Mouse (Mus musculus) limb, embryonic 14.5 days (tissue): ENCODE results near the gene Zbed4. TPM values are rescaled to one million over a fixed set of nuclear protein-coding genes. Genes with fewer than 3 reads are reported as not detected.

Experiments
- ATAC-seq: fragments of 200-750 bp; cut with Nextera tagmentation; 2 replicates; pipeline ENCODE4 v1.8.0; 2017; ENCODE audit warnings: low read depth, moderate number of reproducible peaks, moderate TSS enrichment; ENCODE audit not compliant: low FRiP score
- DNase-seq: peaks from one replicate; pipeline ENCODE4 v3.0.0-alpha.2; 2015; ENCODE audit warnings: low spot score
- H3K27ac ChIP-seq: fragments of 300-500 bp; sonication (generic); replicated peaks from 2 replicates; pipeline ENCODE4 v1.5.1; 2014; ENCODE audit warnings: low read depth, mild to moderate bottlenecking, low read length, moderate library complexity, mixed read lengths
- H3K27me3 ChIP-seq: fragments of 300-500 bp; sonication (generic); 2 replicates; pipeline ENCODE4 v1.6.1; 2014; ENCODE audit warnings: low read length, mixed read lengths; ENCODE audit not compliant: control insufficient read depth, insufficient read depth
- H3K36me3 ChIP-seq: fragments of 300-500 bp; sonication (generic); 2 replicates; pipeline ENCODE4 v1.6.1; 2014; ENCODE audit warnings: mild to moderate bottlenecking, low read length, moderate library complexity, mixed read lengths; ENCODE audit not compliant: control insufficient read depth, insufficient read depth
- H3K4me1 ChIP-seq: fragments of 300-500 bp; sonication (generic); 2 replicates; pipeline ENCODE4 v1.6.1; 2014; ENCODE audit warnings: antibody characterized with exemption, low read length, mixed read lengths; ENCODE audit not compliant: control insufficient read depth, insufficient read depth
- H3K4me2 ChIP-seq: fragments of 300-500 bp; sonication (generic); replicated peaks from 2 replicates; pipeline ENCODE4 v1.6.1; 2014; ENCODE audit warnings: low read depth, mild to moderate bottlenecking, low read length, moderate library complexity; ENCODE audit not compliant: severe bottlenecking
- H3K4me3 ChIP-seq: fragments of 300-500 bp; sonication (generic); replicated peaks from 2 replicates; pipeline ENCODE4 v1.5.1; 2014; ENCODE audit warnings: low read length
- H3K9ac ChIP-seq: fragments of 300-500 bp; sonication (generic); 2 replicates; pipeline ENCODE4 v1.6.1; 2014; ENCODE audit warnings: mild to moderate bottlenecking, low read depth, low read length, moderate library complexity; ENCODE audit not compliant: severe bottlenecking
- H3K9me3 ChIP-seq: fragments of 300-500 bp; sonication (generic); 2 replicates; pipeline ENCODE4 v1.6.1; 2016; ENCODE audit warnings: low read length; ENCODE audit not compliant: control insufficient read depth
- POLR2A ChIP-seq: fragments of 200-500 bp; IDR thresholded peaks from 2 replicates; pipeline ENCODE4 v1.8.0; 2012; ENCODE audit warnings: inconsistent platforms, mild to moderate bottlenecking, moderate library complexity, borderline replicate concordance; ENCODE audit not compliant: insufficient read depth, insufficient read length; ENCODE audit errors: extremely low read depth
- WGBS: fragments of 180-500 bp; shearing (Covaris S2); extraction: QIAGEN DNeasy Blood & Tissue Kit; methylation state at CpG from one replicate; pipeline ENCODE4 v1.1.7; 2014; 5-methylcytosine and 5-hydroxymethylcytosine counted together
- polyA plus RNA-seq, 2 experiments: library from polyadenylated mRNA; depleted of rRNA in 1 of 2; stranded (reverse) in 1 of 2; unstranded in 1 of 2; fragments of >200 nt; fragmentation: Nextera tagmentation in 1 of 2; extraction: Ambion mirVana in 1 of 2; gene quantifications; 2 replicates each; pipeline versions ENCODE4 v1.2.1 to v1.2.3; 2012 to 2014

The Zbed4 gene
- polyA plus RNA-seq, 2 experiments: 12.4 to 14.9 TPM

DNA sequence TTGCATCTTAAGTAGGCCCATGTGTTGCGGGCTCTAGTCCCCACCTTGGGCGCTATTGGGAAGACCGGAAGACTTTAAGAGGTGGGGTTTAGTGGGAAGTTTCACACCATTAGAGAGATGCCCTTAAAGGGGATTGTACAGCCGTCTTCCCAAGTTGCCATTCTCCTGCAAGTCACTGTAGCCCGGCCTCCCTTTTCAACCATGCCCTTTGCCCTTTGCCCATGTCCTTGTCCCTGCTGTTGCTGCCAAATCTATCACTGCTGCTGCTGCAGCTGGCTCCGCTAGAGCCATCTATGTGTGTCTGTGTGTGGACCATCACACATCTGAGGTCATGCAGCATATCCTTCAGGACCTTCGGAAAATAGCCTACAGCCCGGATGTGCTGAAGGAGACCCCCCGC lies 81.1 kb downstream of the Zbed4 start:
- ATAC-seq: no peak
- WGBS: 68% methylated on average over 9 of the region's 9 CpGs
- H3K4me3 ChIP-seq: no peak overlapping the region

More for the DNA sequence above, 81.1 kb downstream of the Zbed4 start:
- peaks cover 8% of the 10 kb centered on the region for H3K4me1 ChIP-seq
- TF ChIP-seq POLR2A: no peak
- H3K9me3 ChIP-seq: no peaks in the 10 kb centered on the region
- H3K9ac ChIP-seq: no peak overlapping the region
- no peaks in the 10 kb centered on the region for H3K27me3 ChIP-seq
- no peak overlapping the region for H3K27ac ChIP-seq
- H3K36me3 ChIP-seq: no peaks in the 10 kb centered on the region
- DNase-seq: no peak
- no peak overlapping the region for H3K4me2 ChIP-seq

Other genes with a start within 250 kb of the Zbed4 start
- not detected in 2 replicates for gene Zdhhc25, start 151.4 kb upstream of the Zbed4 start, polyA plus RNA-seq (2012; rRNA removed)
- gene Zdhhc25, start 151.4 kb upstream of the Zbed4 start, polyA plus RNA-seq (2014; fragmentation: Nextera tagmentation; extraction: Ambion mirVana): not detected in 2 replicates
- 26.4 and 28.2 TPM in 2 replicates for gene Brd1, start 17.4 kb upstream of the Zbed4 start, polyA plus RNA-seq (2012; rRNA removed)
- 24.9 and 29.9 TPM in 2 replicates for gene Brd1, start 17.4 kb upstream of the Zbed4 start, polyA plus RNA-seq (2014; fragmentation: Nextera tagmentation; extraction: Ambion mirVana)
- 17.9 and 21.7 TPM in 2 replicates for gene Alg12, start 67.7 kb downstream of the Zbed4 start, polyA plus RNA-seq (2012; rRNA removed)
- gene Alg12, start 67.7 kb downstream of the Zbed4 start, polyA plus RNA-seq (2014; fragmentation: Nextera tagmentation; extraction: Ambion mirVana): 12.1 and 12.2 TPM in 2 replicates
- 59.3 and 79.1 TPM in 2 replicates for gene Creld2, start 68.0 kb downstream of the Zbed4 start, polyA plus RNA-seq (2012; rRNA removed)
- gene Creld2, start 68.0 kb downstream of the Zbed4 start, polyA plus RNA-seq (2014; fragmentation: Nextera tagmentation; extraction: Ambion mirVana): 74.9 and 85.9 TPM in 2 replicates
- gene Pim3, start 110.5 kb downstream of the Zbed4 start, polyA plus RNA-seq (2012; rRNA removed): 15.2 and 20.6 TPM in 2 replicates
- gene Pim3, start 110.5 kb downstream of the Zbed4 start, polyA plus RNA-seq (2014; fragmentation: Nextera tagmentation; extraction: Ambion mirVana): 38.1 and 47.8 TPM in 2 replicates
- 0.08 TPM in 1 of 2 replicates, not detected in the other for gene Ttll8, start 202.8 kb downstream of the Zbed4 start, polyA plus RNA-seq (2012; rRNA removed)
- gene Ttll8, start 202.8 kb downstream of the Zbed4 start, polyA plus RNA-seq (2014; fragmentation: Nextera tagmentation; extraction: Ambion mirVana): not detected in 2 replicates
- 0.31 and 0.36 TPM in 2 replicates for gene Mlc1, start 227.3 kb downstream of the Zbed4 start, polyA plus RNA-seq (2012; rRNA removed)
- 0.12 and 0.21 TPM in 2 replicates for gene Mlc1, start 227.3 kb downstream of the Zbed4 start, polyA plus RNA-seq (2014; fragmentation: Nextera tagmentation; extraction: Ambion mirVana)
- 0.04 and 0.10 TPM in 2 replicates for gene Mov10l1, start 231.2 kb downstream of the Zbed4 start, polyA plus RNA-seq (2012; rRNA removed)
- 0.11 and 0.19 TPM in 2 replicates for gene Mov10l1, start 231.2 kb downstream of the Zbed4 start, polyA plus RNA-seq (2014; fragmentation: Nextera tagmentation; extraction: Ambion mirVana)